Mouse (Mus musculus): ENCODE data around the gene Zdhhc14.

Gene Zdhhc14

DNA sequence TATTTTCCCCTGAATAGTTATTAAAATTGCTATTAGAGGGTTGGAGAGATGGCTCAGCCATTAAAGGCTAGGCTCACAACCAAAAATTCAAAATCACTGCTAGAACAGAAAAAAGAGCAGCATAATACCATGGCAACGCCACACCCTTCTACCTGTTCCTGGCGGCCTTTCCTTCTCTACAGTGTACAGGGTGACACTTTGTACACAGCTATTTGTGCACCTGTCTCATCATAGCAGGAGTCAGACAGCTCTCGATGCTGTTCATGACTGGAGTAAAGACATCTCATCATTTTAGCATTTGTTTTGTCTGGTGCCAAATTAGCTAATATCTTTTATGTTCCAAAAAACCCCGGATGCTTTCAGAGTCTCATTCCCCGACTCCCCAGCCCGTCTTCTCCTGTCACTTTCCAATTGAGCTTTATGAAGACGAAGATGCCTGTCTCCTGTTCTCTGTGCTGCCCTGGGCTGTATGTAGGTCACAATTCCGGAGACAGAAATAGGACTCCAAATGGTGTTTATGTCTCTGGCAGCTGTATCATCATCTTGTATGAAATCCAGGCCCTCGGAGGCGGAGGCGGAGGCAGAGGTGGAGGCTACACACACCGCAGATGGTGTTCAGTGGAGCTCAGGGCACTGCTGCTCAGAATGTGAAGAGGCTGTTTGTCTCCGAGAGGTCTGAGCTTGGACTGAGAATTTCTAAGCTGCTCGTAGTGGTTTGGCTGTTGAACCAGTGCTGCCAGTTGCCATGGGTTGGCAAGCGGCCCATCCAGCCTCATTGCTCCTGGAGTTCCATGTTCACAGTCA lies 150.8 kb downstream of the Zdhhc14 start:
- TF ChIP-seq GATA4 (IDR thresholded peaks at IDR 0.05; ENCODE audit: insufficient replicate concordance, low read length), result no peak

DNA sequence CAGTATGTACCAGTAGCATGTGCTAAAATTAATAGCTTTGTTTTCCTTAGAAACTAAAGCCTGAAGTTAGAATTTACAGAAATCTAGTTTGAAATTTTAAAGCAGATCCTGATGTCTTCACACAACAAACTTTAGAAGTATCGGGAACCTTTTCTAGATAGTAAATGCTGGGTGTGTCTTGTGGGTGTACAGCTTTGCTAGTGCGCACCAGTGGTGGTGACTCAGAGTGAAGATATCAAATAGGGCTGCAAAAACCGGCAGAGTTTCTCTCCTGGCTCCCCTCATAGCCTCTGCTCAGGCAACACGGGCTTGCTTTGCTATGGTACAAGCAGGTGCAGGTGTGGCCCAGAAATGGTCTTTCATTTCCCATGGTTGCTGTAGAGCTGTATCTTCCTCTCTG lies 157.8 kb downstream of the Zdhhc14 start:
- TF ChIP-seq GATA4 (IDR thresholded peaks at IDR 0.05; ENCODE audit: insufficient replicate concordance, low read length), result no peak

DNA sequence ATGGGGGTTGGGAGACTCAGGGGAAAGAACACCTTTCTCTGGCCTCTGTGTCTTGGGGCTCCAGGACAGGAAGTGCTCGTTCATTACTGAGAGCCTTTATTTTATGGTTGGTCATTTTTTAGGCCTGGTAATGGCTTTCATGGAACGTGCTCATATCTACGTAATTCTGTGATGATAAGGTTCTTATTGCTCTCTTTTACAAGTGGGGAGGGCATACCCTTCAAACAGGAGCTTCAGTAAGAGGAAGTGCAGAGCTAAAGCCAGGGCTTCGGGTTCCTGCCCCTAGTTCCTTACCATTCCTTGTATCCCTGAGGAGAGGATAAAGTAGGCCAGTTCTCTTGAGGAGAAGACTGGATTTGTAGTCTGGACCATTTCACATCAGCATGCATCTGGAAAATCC lies 158.3 kb downstream of the Zdhhc14 start:
- no peak for TF ChIP-seq GATA4 (IDR thresholded peaks at IDR 0.05; ENCODE audit: insufficient replicate concordance, low read length)

DNA sequence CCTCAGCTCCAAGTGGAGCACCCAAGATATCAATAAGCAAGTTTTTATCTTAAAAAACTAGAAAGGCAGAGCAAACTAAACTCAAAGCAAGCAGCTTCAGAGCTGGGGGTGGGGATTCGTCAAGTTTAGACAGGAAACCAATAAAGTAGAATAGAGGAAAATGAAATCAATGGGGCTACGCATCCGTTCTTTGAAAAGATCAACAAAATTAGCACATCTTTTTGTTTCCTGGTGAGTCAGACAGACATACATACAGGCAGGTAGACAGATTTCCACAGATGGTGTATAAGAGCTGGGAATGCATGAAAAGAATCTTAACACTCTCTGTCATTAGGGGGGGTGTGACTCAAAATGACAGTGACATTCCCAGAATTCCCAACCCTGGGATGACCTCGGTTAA lies 159.2 kb downstream of the Zdhhc14 start:
- TF ChIP-seq GATA4 (IDR thresholded peaks at IDR 0.05; ENCODE audit: insufficient replicate concordance, low read length), result no peak

DNA sequence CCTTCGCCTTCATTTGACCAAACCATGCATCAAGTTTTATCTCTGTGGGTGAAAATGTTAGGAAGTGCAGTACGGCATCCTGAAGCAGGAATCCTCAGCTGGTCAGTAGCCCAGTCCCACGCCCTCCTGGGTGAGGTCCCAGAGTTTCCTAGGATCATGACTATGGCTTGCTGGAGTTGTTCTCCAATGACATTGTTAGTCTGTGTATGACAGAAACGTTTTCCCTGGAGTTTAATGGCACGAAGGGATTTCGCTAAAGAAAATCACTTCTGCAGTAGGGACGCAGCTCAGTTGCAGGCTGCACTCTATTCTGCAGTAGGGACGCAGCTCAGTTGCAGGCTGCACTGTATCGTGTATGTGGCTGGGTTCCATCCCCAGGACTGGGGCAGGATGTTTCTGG lies 161.6 kb downstream of the Zdhhc14 start:
- no peak for TF ChIP-seq GATA4 (IDR thresholded peaks at IDR 0.05; ENCODE audit: insufficient replicate concordance, low read length)

GRCm38 (mm10) chr17:5655536-5655935 lies 163.2 kb downstream of the Zdhhc14 start:
- no peak for TF ChIP-seq GATA4 (IDR thresholded peaks at IDR 0.05; ENCODE audit: insufficient replicate concordance, low read length)

GRCm38 (mm10) chr17:5660317-5661080 lies 168.1 kb downstream of the Zdhhc14 start:
- no peak for TF ChIP-seq GATA4 (IDR thresholded peaks at IDR 0.05; ENCODE audit: insufficient replicate concordance, low read length)

GRCm38 (mm10) chr17:5666652-5667051 lies 174.3 kb downstream of the Zdhhc14 start:
- no peak for TF ChIP-seq GATA4 (IDR thresholded peaks at IDR 0.05; ENCODE audit: insufficient replicate concordance, low read length)

GRCm38 (mm10) chr17:5668456-5668855 lies 176.1 kb downstream of the Zdhhc14 start:
- TF ChIP-seq GATA4 (IDR thresholded peaks at IDR 0.05; ENCODE audit: insufficient replicate concordance, low read length), result no peak

- TF ChIP-seq GATA4 (IDR thresholded peaks at IDR 0.05; ENCODE audit: insufficient replicate concordance, low read length), result no peak
These were observed 176.6 kb downstream of the Zdhhc14 start for GRCm38 (mm10) chr17:5668981-5669380.

GRCm38 (mm10) chr17:5675951-5676350 lies 183.6 kb downstream of the Zdhhc14 start:
- TF ChIP-seq GATA4 (IDR thresholded peaks at IDR 0.05; ENCODE audit: insufficient replicate concordance, low read length), result no peak

GRCm38 (mm10) chr17:5679315-5679714 lies 187.0 kb downstream of the Zdhhc14 start:
- no peak for TF ChIP-seq GATA4 (IDR thresholded peaks at IDR 0.05; ENCODE audit: insufficient replicate concordance, low read length)

GRCm38 (mm10) chr17:5685324-5685723 lies 193.0 kb downstream of the Zdhhc14 start:
- no peak for TF ChIP-seq GATA4 (IDR thresholded peaks at IDR 0.05; ENCODE audit: insufficient replicate concordance, low read length)

- TF ChIP-seq GATA4 (IDR thresholded peaks at IDR 0.05; ENCODE audit: insufficient replicate concordance, low read length), result no peak
These were observed 195.5 kb downstream of the Zdhhc14 start for GRCm38 (mm10) chr17:5687810-5688209.

DNA sequence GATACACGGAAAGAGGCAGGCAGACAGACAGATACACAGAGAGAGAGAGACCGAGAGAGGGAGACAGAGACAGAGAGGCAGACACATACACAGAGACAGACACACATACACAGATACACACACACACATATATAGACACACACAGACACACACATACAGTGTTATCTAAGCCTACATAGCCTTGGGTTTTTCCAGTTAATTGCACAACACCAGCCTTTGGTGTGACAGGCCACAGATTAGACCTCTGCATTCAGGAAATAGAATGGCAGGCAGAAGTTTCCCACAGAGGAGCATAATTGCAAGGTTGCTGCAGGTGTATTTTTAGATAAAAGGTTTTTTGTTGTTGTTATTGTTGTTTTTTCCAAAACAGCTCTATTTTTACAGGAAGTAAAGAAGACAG lies 195.9 kb downstream of the Zdhhc14 start:
- TF ChIP-seq GATA4 (IDR thresholded peaks at IDR 0.05; ENCODE audit: insufficient replicate concordance, low read length), result no peak

GRCm38 (mm10) chr17:5688669-5689068 lies 196.3 kb downstream of the Zdhhc14 start:
- TF ChIP-seq GATA4 (IDR thresholded peaks at IDR 0.05; ENCODE audit: insufficient replicate concordance, low read length), result no peak

All from liver, adult (tissue).